Mouse (Mus musculus) liver, adult 2 months (tissue): ENCODE measurements around the gene Rnft1.

Experiments used
- CTCF ChIP-seq: fragments of 200-500 bp; IDR thresholded peaks from 2 replicates; pipeline ENCODE4 v1.5.1; 2011; ENCODE audit warnings: low read depth, low read length, control low read depth
- POLR2A ChIP-seq: fragments of 200-500 bp; IDR thresholded peaks from 2 replicates; pipeline ENCODE4 v1.6.1; 2011; ENCODE audit warnings: low read length, control low read depth; ENCODE audit not compliant: insufficient read depth; ENCODE audit errors: extremely low read depth

GRCm38 (mm10) chr11:86453991-86454390, 30.5 kb upstream of the Rnft1 start:
- TF ChIP-seq POLR2A: no peak
- no peak for TF ChIP-seq CTCF
